ENCODE assay signal across 8 mouse cellular contexts in genomic region chr8:84656191-84656525, GRCm38 (mm10). TPM values are rescaled to one million over a fixed set of nuclear protein-coding genes. Genes with fewer than 3 reads are reported as not detected.
DNase-seq lines count a peak whose midpoint lies in the region; ATAC-seq and TF ChIP-seq lines count a peak whose summit lies in the region.

No protein-coding gene starts in this region.

- H3K36me3 ChIP-seq in testis, adult 2 months (ENCODE audit: control insufficient read depth, insufficient read depth, low read length), result no peaks in the 10 kb centered on the region
- H3K36me3 ChIP-seq in forebrain, embryonic 12.5 days (replicated peaks), result no peaks in the 10 kb centered on the region
- H3K36me3 ChIP-seq in midbrain, embryonic 16.5 days (ENCODE audit: control insufficient read depth, insufficient read depth, low read length), result no peaks in the 10 kb centered on the region

- TF ChIP-seq POLR2A in testis, adult 2 months (IDR thresholded peaks at IDR 0.05; ENCODE audit: control insufficient read depth, low read depth, low read length), result no peak

- peak overlapping the region; percentile 32; the same call in 1 of the 2 replicates for H3K27ac ChIP-seq in testis, adult 2 months (ENCODE audit: control insufficient read depth, insufficient read depth, low read depth, low read length)
- peak overlapping the region; percentile 88 for H3K27ac ChIP-seq in forebrain, embryonic 12.5 days
- H3K27ac ChIP-seq in midbrain, embryonic 16.5 days (ENCODE audit: low read length), result peak overlapping the region; percentile 74

- no peaks in the 10 kb centered on the region for H3K27me3 ChIP-seq in testis, adult 2 months (ENCODE audit: control insufficient read depth, insufficient read depth, low read length)
- H3K27me3 ChIP-seq in forebrain, embryonic 12.5 days, result 0 out of 2 replicates have a peak, but pooled peaks cover 5% of the 10 kb centered on the region
- 0 out of 2 replicates have a peak, but pooled peaks cover 3% of the 10 kb centered on the region for H3K27me3 ChIP-seq in midbrain, embryonic 16.5 days (ENCODE audit: control insufficient read depth, insufficient read depth, low read depth, low read length)

- H3K9ac ChIP-seq in forebrain, embryonic 12.5 days, result peak overlapping the region; percentile 51
- H3K9ac ChIP-seq in midbrain, embryonic 16.5 days (ENCODE audit: low read depth, low read length), result peak overlapping the region; percentile 48; the same call in 1 of the 2 replicates

- H3K4me1 ChIP-seq in testis, adult 2 months (ENCODE audit: control insufficient read depth, insufficient read depth, low read length), result peaks cover 15% of the 10 kb centered on the region
- peaks cover 51% of the 10 kb centered on the region for H3K4me1 ChIP-seq in forebrain, embryonic 12.5 days
- peaks cover 20% of the 10 kb centered on the region for H3K4me1 ChIP-seq in midbrain, embryonic 16.5 days (ENCODE audit: control insufficient read depth, insufficient read depth, low read length)

- H3K4me2 ChIP-seq in forebrain, embryonic 12.5 days, result peak overlapping the region; percentile 61
- H3K4me2 ChIP-seq in midbrain, embryonic 16.5 days (ENCODE audit: low read length), result peak overlapping the region; percentile 47

- no peak for ATAC-seq in forebrain, embryonic 12.5 days (ENCODE audit: low FRiP score)
- no peak for ATAC-seq in midbrain, embryonic 16.5 days

- peak overlapping the region; percentile 17; the same call in 1 of the 2 replicates for H3K4me3 ChIP-seq in testis, adult 2 months (ENCODE audit: control insufficient read depth, low read depth, low read length)
- H3K4me3 ChIP-seq in forebrain, embryonic 12.5 days (replicated peaks), result peak overlapping the region; percentile 33
- H3K4me3 ChIP-seq in midbrain, embryonic 16.5 days (ENCODE audit: low read depth, low read length), result peak overlapping the region; percentile 30

- no peak for TF ChIP-seq CTCF in testis, adult 2 months (IDR thresholded peaks at IDR 0.05; ENCODE audit: control insufficient read depth, insufficient read depth, insufficient replicate concordance, low read depth, low read length)

- H3K9me3 ChIP-seq in forebrain, embryonic 12.5 days, result no peaks in the 10 kb centered on the region
- H3K9me3 ChIP-seq in midbrain, embryonic 16.5 days (replicated peaks; ENCODE audit: control insufficient read depth, low read length, poor library complexity, severe bottlenecking), result no peaks in the 10 kb centered on the region

- DNase-seq in testis, postnatal 14 days (ENCODE audit: low spot score), result no peak
- peak; percentile 59 for DNase-seq in kidney, postnatal 10 days
- no peak for DNase-seq in urinary bladder, postnatal 14 days (ENCODE audit: low spot score)
- DNase-seq in T-cell, adult 2 months (ENCODE audit: low spot score), result no peak
- DNase-seq in adrenal gland, postnatal 4 days (ENCODE audit: low spot score in 2 of 2), result no peak

- WGBS in forebrain, embryonic 12.5 days, result under 1% methylated on average over 10 of the region's 10 CpGs
- 2% methylated on average over 10 of the region's 10 CpGs for WGBS in midbrain, embryonic 16.5 days

RNA-seq across cellular contexts. Expression of gene Ier2, which starts 6.5 kb away (rescaled TPM):
- 2.1 and 2.3 TPM in 2 replicates for polyA plus RNA-seq in testis, adult 2 months (2012; rRNA removed)
- polyA plus RNA-seq in forebrain, embryonic 12.5 days (2016; fragmentation: Nextera tagmentation; extraction: Ambion mirVana), result 53.7 and 62.2 TPM in 2 replicates
- polyA plus RNA-seq in midbrain, embryonic 16.5 days (2015; fragmentation: Nextera tagmentation; extraction: Ambion mirVana), result 13.0 and 16.3 TPM in 2 replicates
- 10 to 100 TPM; 35.1 to 35.3 TPM for total RNA-seq in adrenal gland, postnatal 4 days (2021)

RNA-seq across cellular contexts. Expression of gene Trmt1, which starts 29.9 kb away (rescaled TPM):
- 131 and 161 TPM in 2 replicates for polyA plus RNA-seq in testis, adult 2 months (2012; rRNA removed)
- 55.4 and 59.6 TPM in 2 replicates for polyA plus RNA-seq in forebrain, embryonic 12.5 days (2016; fragmentation: Nextera tagmentation; extraction: Ambion mirVana)
- 59.0 and 68.1 TPM in 2 replicates for polyA plus RNA-seq in midbrain, embryonic 16.5 days (2015; fragmentation: Nextera tagmentation; extraction: Ambion mirVana)
- 100 to 1,000 TPM; 122 to 124 TPM for total RNA-seq in adrenal gland, postnatal 4 days (2021)

RNA-seq across cellular contexts. Expression of gene Nacc1, which starts 31.5 kb away (rescaled TPM):
- 27.5 and 28.2 TPM in 2 replicates for polyA plus RNA-seq in testis, adult 2 months (2012; rRNA removed)
- polyA plus RNA-seq in forebrain, embryonic 12.5 days (2016; fragmentation: Nextera tagmentation; extraction: Ambion mirVana), result 22.8 and 26.6 TPM in 2 replicates
- 13.0 and 14.2 TPM in 2 replicates for polyA plus RNA-seq in midbrain, embryonic 16.5 days (2015; fragmentation: Nextera tagmentation; extraction: Ambion mirVana)
- total RNA-seq in adrenal gland, postnatal 4 days (2021), result 10 to 100 TPM; 88.9 to 89.0 TPM

RNA-seq across cellular contexts. Expression of gene Lyl1, which starts 45.1 kb away (rescaled TPM):
- 0.93 and 1.2 TPM in 2 replicates for polyA plus RNA-seq in testis, adult 2 months (2012; rRNA removed)
- polyA plus RNA-seq in forebrain, embryonic 12.5 days (2016; fragmentation: Nextera tagmentation; extraction: Ambion mirVana), result 3.1 and 3.9 TPM in 2 replicates
- polyA plus RNA-seq in midbrain, embryonic 16.5 days (2015; fragmentation: Nextera tagmentation; extraction: Ambion mirVana), result 2.2 and 3.1 TPM in 2 replicates
- total RNA-seq in adrenal gland, postnatal 4 days (2021), result 1 to 10 TPM; 6.5 to 7.2 TPM

Comparison
In these comparisons a context has a peak if more than half of its experiments do, and no peak if none do; other contexts are left out.
1. H3K27ac ChIP-seq: peak in every context shown above with its lines; median percentile 88 in forebrain, embryonic 12.5 days; 74 in midbrain, embryonic 16.5 days; 32 in testis, adult 2 months.